Mouse (Mus musculus) CD4-positive, CD25-positive, alpha-beta regulatory T cell (primary cell): Measurements from ENCODE around the gene Chac1. TPM values are rescaled to one million over a fixed set of nuclear protein-coding genes. Genes with fewer than 3 reads are reported as not detected.

Source experiments
- polyA plus RNA-seq: library from polyadenylated mRNA; unstranded; fragments of 100-300 nt; shearing (Covaris generic); gene quantifications from one replicate; pipeline ENCODE4 v1.2.1, GENCODE M21; 2017

Gene Chac1
- not detected for polyA plus RNA-seq

GRCm38 (mm10) chr2:119350555-119351486, at the start of gene Chac1:
TSS of gene Chac1 (plus strand) at chr2:119351229.

GRCm38 (mm10) chr2:119325568-119326143, 25.4 kb upstream of the Chac1 start, which contains the start of gene Dll4:
TSS of gene Dll4 (plus strand) at chr2:119325784.

Other genes with a start within 250 kb of the Chac1 start
- 4.6 TPM for gene Rad51, start 238.4 kb upstream of the Chac1 start, polyA plus RNA-seq
- gene Rmdn3, start 194.2 kb upstream of the Chac1 start, polyA plus RNA-seq: 28.5 TPM
- not detected for gene Gchfr, start 183.5 kb upstream of the Chac1 start, polyA plus RNA-seq
- gene Gm14137, start 176.7 kb upstream of the Chac1 start, polyA plus RNA-seq: 0.43 TPM
- 52.5 TPM for gene Zfyve19, start 142.6 kb upstream of the Chac1 start, polyA plus RNA-seq
- gene Dnajc17, start 142.4 kb upstream of the Chac1 start, polyA plus RNA-seq: 21.4 TPM
- gene Ppp1r14d, start 121.3 kb upstream of the Chac1 start, polyA plus RNA-seq: not detected
- 0.29 TPM for gene Spint1, start 113.9 kb upstream of the Chac1 start, polyA plus RNA-seq
- gene Rhov, start 80.0 kb upstream of the Chac1 start, polyA plus RNA-seq: 0.20 TPM
- gene Vps18, start 62.5 kb upstream of the Chac1 start, polyA plus RNA-seq: 13.7 TPM
- not detected for gene Dll4, start 25.4 kb upstream of the Chac1 start, polyA plus RNA-seq
- gene Ino80, start 126.5 kb downstream of the Chac1 start, polyA plus RNA-seq: 5.5 TPM
- 0.25 TPM for gene Exd1, start 196.4 kb downstream of the Chac1 start, polyA plus RNA-seq
- gene Chp1, start 196.5 kb downstream of the Chac1 start, polyA plus RNA-seq: 68.0 TPM